Mouse (Mus musculus): ENCODE data around the gene Pik3c2g. TPM values are rescaled to one million over a fixed set of nuclear protein-coding genes. Genes with fewer than 3 reads are reported as not detected.

Gene Pik3c2g
- polyA plus RNA-seq, 1 experiment from 2014 or later = 0.36 TPM

- 88% methylated on average over 11 of the region's 11 CpGs for WGBS
- Histone ChIP-seq H3K27ac (ENCODE audit: low read depth, low read length) (no peak overlapping the region), H3K4me1 (replicated peaks; ENCODE audit: control insufficient read depth, insufficient read depth, low read length) (no peaks in the 10 kb centered on the region), H3K36me3 (ENCODE audit: control insufficient read depth, insufficient read depth, low read length) (no peaks in the 10 kb centered on the region), H3K4me2 (ENCODE audit: low read depth, low read length, severe bottlenecking) (no peak overlapping the region), H3K27me3 (ENCODE audit: control insufficient read depth, insufficient read depth, low read length) (no peaks in the 10 kb centered on the region), H3K9ac (ENCODE audit: low read length) (no peak overlapping the region), H3K4me3 (ENCODE audit: low read depth, low read length) (no peak overlapping the region), H3K9me3 (ENCODE audit: control insufficient read depth, low read length) (no peaks in the 10 kb centered on the region)
- DNase-seq (ENCODE audit: low spot score) (no peak), ATAC-seq (replicated peaks; ENCODE audit: low FRiP score) (no peak)
Observed at GRCm38 (mm10) chr6:139777576-139778282, 190.7 kb downstream of the Pik3c2g start.

DNA sequence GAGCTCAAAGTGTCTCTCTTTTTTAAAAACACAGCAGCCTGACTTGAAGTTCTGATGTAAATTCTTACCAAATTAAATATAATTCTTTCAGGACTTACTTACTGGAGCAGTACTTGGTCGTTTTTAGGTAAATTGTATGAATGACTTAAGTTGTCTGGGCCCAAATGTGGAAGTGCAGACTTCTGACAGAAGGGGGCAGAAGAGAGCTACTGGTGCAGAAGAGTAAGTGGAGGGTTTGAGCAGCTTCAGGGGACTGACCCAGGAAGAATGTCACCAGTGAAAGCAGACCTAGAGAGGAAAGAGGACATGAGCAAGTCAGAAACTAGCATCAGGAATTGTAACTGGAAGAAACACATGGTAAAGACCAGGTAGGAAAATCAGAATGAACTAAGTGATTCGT is 193.0 kb downstream of the Pik3c2g start:
- ATAC-seq (replicated peaks; ENCODE audit: low FRiP score) (no peak), DNase-seq (ENCODE audit: low spot score) (no peak)
- no peaks in the 10 kb centered on the region for H3K9me3 ChIP-seq (ENCODE audit: control insufficient read depth, low read length)
- H3K27ac ChIP-seq (ENCODE audit: low read depth, low read length) = no peak overlapping the region
- H3K4me3 ChIP-seq (ENCODE audit: low read depth, low read length) = no peak overlapping the region
- no peak overlapping the region for H3K9ac ChIP-seq (ENCODE audit: low read length)
- no peaks in the 10 kb centered on the region for H3K36me3 ChIP-seq (ENCODE audit: control insufficient read depth, insufficient read depth, low read length)
- WGBS = 68% methylated on average over 2 of the region's 2 CpGs
- H3K4me2 ChIP-seq (ENCODE audit: low read depth, low read length, severe bottlenecking) = no peak overlapping the region
- no peaks in the 10 kb centered on the region for H3K27me3 ChIP-seq (ENCODE audit: control insufficient read depth, insufficient read depth, low read length)
- no peaks in the 10 kb centered on the region for H3K4me1 ChIP-seq (replicated peaks; ENCODE audit: control insufficient read depth, insufficient read depth, low read length)

GRCm38 (mm10) chr6:139789479-139789878 is 202.5 kb downstream of the Pik3c2g start:
- H3K36me3 ChIP-seq (ENCODE audit: control insufficient read depth, insufficient read depth, low read length) = no peaks in the 10 kb centered on the region
- no peak overlapping the region for H3K4me3 ChIP-seq (ENCODE audit: low read depth, low read length)
- DNase-seq (ENCODE audit: low spot score) (no peak), ATAC-seq (replicated peaks; ENCODE audit: low FRiP score) (no peak)
- H3K27ac ChIP-seq (ENCODE audit: low read depth, low read length) = no peak overlapping the region
- H3K4me1 ChIP-seq (replicated peaks; ENCODE audit: control insufficient read depth, insufficient read depth, low read length) = no peaks in the 10 kb centered on the region
- no peak overlapping the region for H3K9ac ChIP-seq (ENCODE audit: low read length)
- no peak overlapping the region for H3K4me2 ChIP-seq (ENCODE audit: low read depth, low read length, severe bottlenecking)
- H3K9me3 ChIP-seq (ENCODE audit: control insufficient read depth, low read length) = no peaks in the 10 kb centered on the region
- 80% methylated on average over 4 of the region's 4 CpGs for WGBS
- no peaks in the 10 kb centered on the region for H3K27me3 ChIP-seq (ENCODE audit: control insufficient read depth, insufficient read depth, low read length)

GRCm38 (mm10) chr6:139799541-139800226 is 212.7 kb downstream of the Pik3c2g start:
- no peak for DNase-seq (ENCODE audit: low spot score)
- 81% methylated on average over 8 of the region's 8 CpGs for WGBS
- no peak for ATAC-seq (replicated peaks; ENCODE audit: low FRiP score)

DNA sequence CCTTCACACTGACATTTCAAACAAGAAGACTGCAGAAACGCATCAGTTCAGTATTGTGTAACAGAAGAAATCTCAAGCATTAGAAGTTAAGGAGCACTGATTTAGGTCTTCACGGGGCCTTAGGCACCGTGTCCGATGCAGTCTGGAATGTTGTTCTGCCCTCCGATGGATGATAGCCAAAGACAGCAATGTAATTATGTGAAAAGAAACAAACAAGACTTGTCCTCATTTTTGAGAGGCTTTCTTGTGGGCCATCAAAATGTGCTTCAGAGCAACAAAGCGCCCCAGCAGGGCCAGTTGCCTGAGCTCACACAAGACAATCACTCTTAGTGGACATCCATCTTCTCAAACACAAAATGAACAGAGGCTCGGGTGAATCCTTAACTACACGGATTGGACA is 234.9 kb downstream of the Pik3c2g start:
- Histone ChIP-seq H3K4me3 (ENCODE audit: low read depth, low read length) (no peak overlapping the region), H3K4me2 (ENCODE audit: low read depth, low read length, severe bottlenecking) (no peak overlapping the region), H3K27me3 (ENCODE audit: control insufficient read depth, insufficient read depth, low read length) (no peaks in the 10 kb centered on the region), H3K4me1 (replicated peaks; ENCODE audit: control insufficient read depth, insufficient read depth, low read length) (no peaks in the 10 kb centered on the region), H3K9ac (ENCODE audit: low read length) (no peak overlapping the region), H3K9me3 (ENCODE audit: control insufficient read depth, low read length) (no peaks in the 10 kb centered on the region), H3K27ac (ENCODE audit: low read depth, low read length) (no peak overlapping the region), H3K36me3 (ENCODE audit: control insufficient read depth, insufficient read depth, low read length) (no peaks in the 10 kb centered on the region)
- no peak for DNase-seq (ENCODE audit: low spot score)
- ATAC-seq (replicated peaks; ENCODE audit: low FRiP score) = no peak
- WGBS = 91% methylated on average over 8 of the region's 8 CpGs

More at GRCm38 (mm10) chr6:139799541-139800226, 212.7 kb downstream of the Pik3c2g start:
- H3K27me3 ChIP-seq (ENCODE audit: control insufficient read depth, insufficient read depth, low read length) = no peaks in the 10 kb centered on the region
- no peaks in the 10 kb centered on the region for H3K4me1 ChIP-seq (replicated peaks; ENCODE audit: control insufficient read depth, insufficient read depth, low read length)
- H3K4me2 ChIP-seq (ENCODE audit: low read depth, low read length, severe bottlenecking) = no peak overlapping the region
- H3K4me3 ChIP-seq (ENCODE audit: low read depth, low read length) = no peak overlapping the region
- no peaks in the 10 kb centered on the region for H3K9me3 ChIP-seq (ENCODE audit: control insufficient read depth, low read length)
- H3K27ac ChIP-seq (ENCODE audit: low read depth, low read length) = no peak overlapping the region
- H3K9ac ChIP-seq (ENCODE audit: low read length) = no peak overlapping the region
- no peaks in the 10 kb centered on the region for H3K36me3 ChIP-seq (ENCODE audit: control insufficient read depth, insufficient read depth, low read length)

- Histone ChIP-seq H3K27ac (ENCODE audit: low read depth, low read length) (no peak overlapping the region), H3K9ac (ENCODE audit: low read length) (no peak overlapping the region), H3K4me1 (replicated peaks; ENCODE audit: control insufficient read depth, insufficient read depth, low read length) (no peaks in the 10 kb centered on the region), H3K4me2 (ENCODE audit: low read depth, low read length, severe bottlenecking) (no peak overlapping the region), H3K4me3 (ENCODE audit: low read depth, low read length) (no peak overlapping the region), H3K9me3 (ENCODE audit: control insufficient read depth, low read length) (no peaks in the 10 kb centered on the region), H3K27me3 (ENCODE audit: control insufficient read depth, insufficient read depth, low read length) (no peaks in the 10 kb centered on the region), H3K36me3 (ENCODE audit: control insufficient read depth, insufficient read depth, low read length) (no peaks in the 10 kb centered on the region)
- WGBS = 87% methylated on average over 6 of the region's 6 CpGs
- DNase-seq (ENCODE audit: low spot score) (no peak), ATAC-seq (replicated peaks; ENCODE audit: low FRiP score) (no peak)
Observed at GRCm38 (mm10) chr6:139838239-139838638, 251.2 kb downstream of the Pik3c2g start.

GRCm38 (mm10) chr6:139838713-139839112 is 251.7 kb downstream of the Pik3c2g start:
- no peaks in the 10 kb centered on the region for H3K27me3 ChIP-seq (ENCODE audit: control insufficient read depth, insufficient read depth, low read length)
- H3K9ac ChIP-seq (ENCODE audit: low read length) = no peak overlapping the region
- 90% methylated on average over 3 of the region's 3 CpGs for WGBS
- no peaks in the 10 kb centered on the region for H3K4me1 ChIP-seq (replicated peaks; ENCODE audit: control insufficient read depth, insufficient read depth, low read length)
- ATAC-seq (replicated peaks; ENCODE audit: low FRiP score) (no peak), DNase-seq (ENCODE audit: low spot score) (no peak)
- H3K36me3 ChIP-seq (ENCODE audit: control insufficient read depth, insufficient read depth, low read length) = no peaks in the 10 kb centered on the region
- no peak overlapping the region for H3K27ac ChIP-seq (ENCODE audit: low read depth, low read length)
- H3K4me2 ChIP-seq (ENCODE audit: low read depth, low read length, severe bottlenecking) = no peak overlapping the region
- no peaks in the 10 kb centered on the region for H3K9me3 ChIP-seq (ENCODE audit: control insufficient read depth, low read length)
- no peak overlapping the region for H3K4me3 ChIP-seq (ENCODE audit: low read depth, low read length)

GRCm38 (mm10) chr6:139839907-139840306 is 252.9 kb downstream of the Pik3c2g start:
- DNase-seq (ENCODE audit: low spot score) (no peak), ATAC-seq (replicated peaks; ENCODE audit: low FRiP score) (no peak)
- H3K9me3 ChIP-seq (ENCODE audit: control insufficient read depth, low read length) = no peaks in the 10 kb centered on the region
- WGBS = 88% methylated on average over 7 of the region's 7 CpGs
- no peaks in the 10 kb centered on the region for H3K4me1 ChIP-seq (replicated peaks; ENCODE audit: control insufficient read depth, insufficient read depth, low read length)
- H3K27me3 ChIP-seq (ENCODE audit: control insufficient read depth, insufficient read depth, low read length) = no peaks in the 10 kb centered on the region
- H3K27ac ChIP-seq (ENCODE audit: low read depth, low read length) = no peak overlapping the region
- H3K4me2 ChIP-seq (ENCODE audit: low read depth, low read length, severe bottlenecking) = no peak overlapping the region
- no peak overlapping the region for H3K4me3 ChIP-seq (ENCODE audit: low read depth, low read length)
- H3K36me3 ChIP-seq (ENCODE audit: control insufficient read depth, insufficient read depth, low read length) = no peaks in the 10 kb centered on the region
- no peak overlapping the region for H3K9ac ChIP-seq (ENCODE audit: low read length)

DNA sequence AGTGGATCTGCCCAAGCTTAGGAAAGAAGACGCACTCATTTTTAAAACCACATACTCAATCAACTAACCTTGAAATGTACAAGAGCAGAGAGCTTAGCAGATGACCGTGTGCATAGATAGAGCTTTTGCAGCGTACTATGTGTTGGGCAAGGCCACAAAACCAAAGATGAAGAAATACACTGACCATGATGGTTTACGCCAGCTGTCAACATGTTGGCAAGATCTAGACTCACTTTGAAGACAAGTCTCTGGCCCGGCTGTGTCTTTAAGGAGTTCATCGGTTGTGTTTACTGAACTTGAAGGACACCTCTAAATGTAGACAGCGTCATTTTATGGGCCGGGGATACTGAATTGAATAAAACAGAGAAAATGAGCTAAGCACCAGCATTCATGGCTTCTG is 254.3 kb downstream of the Pik3c2g start:
- Histone ChIP-seq H3K27ac (ENCODE audit: low read depth, low read length) (no peak overlapping the region), H3K4me2 (ENCODE audit: low read depth, low read length, severe bottlenecking) (no peak overlapping the region), H3K36me3 (ENCODE audit: control insufficient read depth, insufficient read depth, low read length) (no peaks in the 10 kb centered on the region), H3K4me3 (ENCODE audit: low read depth, low read length) (no peak overlapping the region), H3K9ac (ENCODE audit: low read length) (no peak overlapping the region), H3K9me3 (ENCODE audit: control insufficient read depth, low read length) (no peaks in the 10 kb centered on the region), H3K4me1 (replicated peaks; ENCODE audit: control insufficient read depth, insufficient read depth, low read length) (no peaks in the 10 kb centered on the region), H3K27me3 (ENCODE audit: control insufficient read depth, insufficient read depth, low read length) (no peaks in the 10 kb centered on the region)
- DNase-seq (ENCODE audit: low spot score) (no peak), ATAC-seq (replicated peaks; ENCODE audit: low FRiP score) (no peak)
- WGBS = 95% methylated on average over 8 of the region's 8 CpGs

All from forebrain, embryonic 11.5 days (tissue).